Mouse (Mus musculus) thymus, adult 2 months (tissue): ENCODE results near the gene Olfr1366.

Experiments used
- CTCF ChIP-seq: fragments of 200-500 bp; IDR thresholded peaks from 2 replicates; pipeline ENCODE4 v1.5.1; 2012; ENCODE audit warnings: mild to moderate bottlenecking, control low read depth, low read length, moderate library complexity, borderline replicate concordance; ENCODE audit not compliant: control insufficient read depth, poor library complexity, insufficient read depth; ENCODE audit errors: extremely low read depth
- POLR2A ChIP-seq: fragments of 200-500 bp; IDR thresholded peaks from 2 replicates; pipeline ENCODE4 v1.6.1; 2012; ENCODE audit warnings: mild to moderate bottlenecking, low read length, control low read depth, moderate library complexity; ENCODE audit not compliant: control insufficient read depth, poor library complexity, insufficient read depth; ENCODE audit errors: extremely low read depth

DNA sequence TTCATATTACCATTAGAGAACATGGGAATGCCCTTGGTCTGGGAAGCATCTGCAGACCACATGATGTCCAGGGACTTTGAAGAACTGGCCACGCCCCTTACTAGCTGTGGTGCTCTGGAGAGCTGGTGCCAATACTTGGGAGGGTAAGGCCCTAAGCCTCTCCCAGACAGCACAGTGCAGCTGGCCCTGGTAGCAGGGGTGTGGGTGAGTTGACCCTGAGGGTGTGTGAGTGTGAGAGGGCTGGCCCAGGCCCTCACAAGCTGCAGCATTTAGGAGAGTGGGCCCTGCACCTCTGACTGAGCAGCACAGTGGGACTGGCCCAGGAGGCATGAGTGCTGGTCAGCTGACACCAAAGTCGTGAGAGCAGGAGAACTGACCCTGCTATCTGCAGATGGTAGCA lies 49.0 kb upstream of the Olfr1366 start:
- no peak for TF ChIP-seq CTCF
- TF ChIP-seq POLR2A = no peak
